Mouse (Mus musculus) forebrain, postnatal 0 days (tissue): ENCODE results near the gene 1700029I15Rik. TPM values are rescaled to one million over a fixed set of nuclear protein-coding genes. Genes with fewer than 3 reads are reported as not detected.

ENCODE experiments used
- ATAC-seq: fragments of 200-750 bp; cut with Nextera tagmentation; 2 replicates; pipeline ENCODE4 v1.8.0; 2017; ENCODE audit warnings: mild to moderate bottlenecking, moderate library complexity
- DNase-seq: peaks from one replicate; pipeline ENCODE4 v3.0.0-alpha.2; 2015
- H3K27ac ChIP-seq: fragments of 300-500 bp; sonication (generic); 2 replicates; pipeline ENCODE4 v1.5.1; 2014; ENCODE audit warnings: low read depth, mild to moderate bottlenecking, antibody characterized with exemption, low read length, moderate library complexity, mixed read lengths
- H3K27me3 ChIP-seq: fragments of 300-500 bp; sonication (generic); 2 replicates; pipeline ENCODE4 v1.6.1; 2014; ENCODE audit warnings: mild to moderate bottlenecking, low read length, mixed read lengths; ENCODE audit not compliant: insufficient read depth
- H3K36me3 ChIP-seq: fragments of 300-500 bp; sonication (generic); 2 replicates; pipeline ENCODE4 v1.6.1; 2014; ENCODE audit warnings: mild to moderate bottlenecking, moderate library complexity; ENCODE audit not compliant: insufficient read depth
- H3K4me1 ChIP-seq: fragments of 300-500 bp; sonication (generic); 2 replicates; pipeline ENCODE4 v1.6.1; 2014; ENCODE audit warnings: antibody characterized with exemption; ENCODE audit not compliant: insufficient read depth
- H3K4me2 ChIP-seq: fragments of 300-500 bp; sonication (generic); 2 replicates; pipeline ENCODE4 v1.6.1; 2014; ENCODE audit warnings: low read depth, mild to moderate bottlenecking, moderate library complexity
- H3K4me3 ChIP-seq: fragments of 300-500 bp; sonication (generic); 2 replicates; pipeline ENCODE4 v1.5.1; 2014; ENCODE audit warnings: low read depth, low read length, mixed read lengths
- H3K9ac ChIP-seq: fragments of 300-500 bp; sonication (generic); 2 replicates; pipeline ENCODE4 v1.6.1; 2014; ENCODE audit warnings: mild to moderate bottlenecking
- H3K9me3 ChIP-seq: fragments of 300-500 bp; sonication (generic); 2 replicates; pipeline ENCODE4 v1.6.1; 2016; ENCODE audit warnings: low read length
- CTCF ChIP-seq: sonication (generic); IDR thresholded peaks from 2 replicates; pipeline ENCODE4 v1.5.1; 2016; ENCODE audit warnings: antibody characterized with exemption, control low read depth, low read depth
- WGBS: fragments of 180-500 bp; shearing (Covaris S2); extraction: QIAGEN DNeasy Blood & Tissue Kit; methylation state at CpG from one replicate; pipeline ENCODE4 v1.1.7; 2014; 5-methylcytosine and 5-hydroxymethylcytosine counted together
- polyA plus RNA-seq: library from polyadenylated mRNA; unstranded; fragments of >200 nt; fragmentation: Nextera tagmentation; extraction: Ambion mirVana; gene quantifications from 2 replicates; pipeline ENCODE4 v1.2.1, GENCODE M21; 2015
- total RNA-seq: library from RNA; depleted of rRNA; stranded (reverse); fragments of >200 nt; gene quantifications from 2 replicates; pipeline ENCODE4 v1.2.3, GENCODE M21; 2014; rRNA removed

Gene 1700029I15Rik
- total RNA-seq (2.3 and 2.6 TPM in 2 replicates), polyA plus RNA-seq (2.4 and 3.1 TPM in 2 replicates)

DNA sequence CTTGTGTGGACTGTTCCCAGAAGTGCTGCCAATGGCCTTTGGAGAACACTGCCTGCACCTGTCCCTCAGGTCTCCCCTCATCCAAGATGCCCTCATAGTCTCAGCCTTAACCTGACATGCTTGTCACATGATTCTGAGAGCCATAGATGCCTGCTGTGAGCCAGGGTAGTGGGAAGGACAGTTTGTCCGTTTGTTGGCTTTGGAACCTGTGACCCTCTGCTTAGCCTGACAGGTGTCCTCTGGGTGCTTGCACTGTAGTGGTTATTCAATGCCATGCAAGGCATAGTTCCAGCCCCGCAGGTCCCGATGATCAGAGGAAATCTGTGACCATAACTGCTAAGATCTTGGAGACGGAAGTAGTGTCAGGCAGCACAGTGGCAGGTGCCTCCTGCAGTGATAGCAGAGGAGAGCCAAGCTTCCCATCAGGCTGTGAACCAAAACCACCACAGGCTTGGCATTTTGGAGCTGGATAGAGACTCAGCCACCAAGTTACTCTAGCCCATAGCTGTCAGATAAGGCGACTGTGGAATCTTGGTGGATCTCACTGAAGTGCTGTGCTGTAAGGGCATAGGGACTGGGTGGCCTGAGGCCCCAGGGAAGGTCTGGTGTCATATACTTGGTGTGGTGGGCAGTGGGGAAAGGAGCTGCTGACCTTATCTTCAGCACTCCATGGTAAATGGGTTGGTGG, at the start of gene 1700029I15Rik:
TSS of gene 1700029I15Rik (plus strand) at position 638 of the 688 bp plus-strand sequence.
- Histone ChIP-seq H3K4me3 (no peak within 1 kb of the TSS), H3K9me3 (no peaks in the 10 kb centered on the region), H3K27me3 (no peaks in the 10 kb centered on the region), H3K4me2 (no peak within 1 kb of the TSS), H3K36me3 (peaks cover 91% of the 10 kb centered on the region), H3K4me1 (no peaks in the 10 kb centered on the region), H3K9ac (no peak within 1 kb of the TSS), H3K27ac (no peak within 1 kb of the TSS)
- no peak for TF ChIP-seq CTCF
- ATAC-seq: no peak
- DNase-seq: no peak
- WGBS: 80% methylated on average over 5 of the region's 5 CpGs

DNA sequence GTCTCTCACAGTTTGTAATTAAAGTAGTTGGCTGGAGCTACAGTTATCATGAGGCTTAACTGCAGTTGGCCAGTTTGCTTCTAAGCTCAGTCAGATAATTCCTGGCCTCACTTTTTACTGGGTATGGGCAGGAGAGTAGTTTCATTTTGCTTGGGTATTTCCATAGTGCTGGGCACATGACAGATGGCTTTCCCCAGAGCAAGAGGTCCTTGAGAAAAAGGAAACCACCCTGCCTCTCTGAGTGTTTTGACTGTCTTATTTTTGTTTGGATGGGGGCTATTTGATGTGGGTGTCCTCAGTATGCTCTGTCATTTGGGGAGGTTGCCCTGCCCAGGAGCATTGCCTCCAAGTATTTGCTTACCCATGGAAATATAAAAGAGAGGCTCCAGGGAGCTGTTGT, 39.9 kb upstream of the 1700029I15Rik start:
- TF ChIP-seq CTCF: no peak
- DNase-seq: no peak
- Histone ChIP-seq H3K4me2 (no peak overlapping the region), H3K36me3 (peaks cover 25% of the 10 kb centered on the region), H3K4me1 (no peaks in the 10 kb centered on the region), H3K9me3 (no peaks in the 10 kb centered on the region), H3K27ac (no peak overlapping the region), H3K4me3 (no peak overlapping the region), H3K9ac (no peak overlapping the region), H3K27me3 (no peaks in the 10 kb centered on the region)
- no peak for ATAC-seq

DNA sequence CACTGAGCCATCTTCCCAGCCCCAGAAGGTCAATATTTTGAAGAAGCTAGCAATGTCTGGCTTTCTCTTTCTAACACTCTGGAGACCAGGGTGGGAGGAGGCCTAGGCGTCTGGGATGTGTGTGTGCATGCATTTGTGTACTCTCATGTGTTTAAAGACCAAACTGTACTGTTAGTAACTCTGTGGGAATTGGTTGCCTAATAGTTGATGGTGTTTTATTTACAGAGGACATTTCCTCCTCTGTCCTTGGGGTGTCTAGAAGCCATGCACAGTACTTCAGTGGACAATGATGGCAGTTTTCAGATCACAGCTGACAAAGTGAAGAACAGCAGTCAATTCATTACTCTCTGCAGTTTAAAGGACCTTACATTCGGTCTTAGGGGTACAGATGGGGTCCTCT, 35.1 kb upstream of the 1700029I15Rik start:
- no peak overlapping the region for H3K4me3 ChIP-seq
- no peak overlapping the region for H3K9ac ChIP-seq
- no peak for DNase-seq
- no peak overlapping the region for H3K27ac ChIP-seq
- no peak for TF ChIP-seq CTCF
- H3K4me2 ChIP-seq: no peak overlapping the region
- ATAC-seq: no peak
- 89% methylated on average over 2 of the region's 2 CpGs for WGBS
- peaks cover 52% of the 10 kb centered on the region for H3K36me3 ChIP-seq
- H3K9me3 ChIP-seq: no peaks in the 10 kb centered on the region
- no peaks in the 10 kb centered on the region for H3K27me3 ChIP-seq
- no peaks in the 10 kb centered on the region for H3K4me1 ChIP-seq

GRCm38 (mm10) chr2:92349589-92350425, 32.5 kb upstream of the 1700029I15Rik start:
- Histone ChIP-seq H3K9ac (no peak overlapping the region), H3K27me3 (no peaks in the 10 kb centered on the region), H3K27ac (no peak overlapping the region; the same call in 1 of the 2 replicates), H3K4me1 (no peaks in the 10 kb centered on the region), H3K9me3 (no peaks in the 10 kb centered on the region), H3K4me3 (no peak overlapping the region), H3K4me2 (no peak overlapping the region), H3K36me3 (peaks cover 44% of the 10 kb centered on the region)
- WGBS: 70% methylated on average over 6 of the region's 6 CpGs
- peak; percentile 66 for ATAC-seq
- DNase-seq: no peak
- no peak for TF ChIP-seq CTCF

- Histone ChIP-seq H3K36me3 (peaks cover 40% of the 10 kb centered on the region), H3K9me3 (no peaks in the 10 kb centered on the region), H3K4me2 (no peak overlapping the region), H3K4me1 (no peaks in the 10 kb centered on the region), H3K27ac (no peak overlapping the region), H3K4me3 (no peak overlapping the region), H3K27me3 (no peaks in the 10 kb centered on the region), H3K9ac (no peak overlapping the region)
- no peak for TF ChIP-seq CTCF
- DNase-seq (no peak), ATAC-seq (no peak)
- WGBS: 87% methylated on average over 5 of the region's 5 CpGs
Observed at GRCm38 (mm10) chr2:92350686-92351085, 31.7 kb upstream of the 1700029I15Rik start.

- no peaks in the 10 kb centered on the region for H3K27me3 ChIP-seq
- TF ChIP-seq CTCF: no peak
- no peak overlapping the region for H3K27ac ChIP-seq
- no peaks in the 10 kb centered on the region for H3K9me3 ChIP-seq
- 25% methylated on average over 5 of the region's 5 CpGs for WGBS
- no peak overlapping the region for H3K4me3 ChIP-seq
- DNase-seq (no peak), ATAC-seq (peak; percentile 60)
- H3K9ac ChIP-seq: no peak overlapping the region
- no peaks in the 10 kb centered on the region for H3K4me1 ChIP-seq
- peaks cover 51% of the 10 kb centered on the region for H3K36me3 ChIP-seq
- no peak overlapping the region for H3K4me2 ChIP-seq
Observed at GRCm38 (mm10) chr2:92353402-92353801, 28.9 kb upstream of the 1700029I15Rik start.

- no peaks in the 10 kb centered on the region for H3K9me3 ChIP-seq
- H3K4me3 ChIP-seq: no peak overlapping the region
- H3K4me1 ChIP-seq: no peaks in the 10 kb centered on the region
- TF ChIP-seq CTCF: no peak
- DNase-seq (no peak), ATAC-seq (no peak)
- no peaks in the 10 kb centered on the region for H3K27me3 ChIP-seq
- no peak overlapping the region for H3K9ac ChIP-seq
- H3K27ac ChIP-seq: no peak overlapping the region
- no peak overlapping the region for H3K4me2 ChIP-seq
- WGBS: 79% methylated on average over 6 of the region's 6 CpGs
- H3K36me3 ChIP-seq: peaks cover 53% of the 10 kb centered on the region
Observed at GRCm38 (mm10) chr2:92354224-92354623, 28.1 kb upstream of the 1700029I15Rik start.
